Mouse (Mus musculus) liver (tissue): ENCODE measurements around the gene Inhbb.

ENCODE experiments used
- DNase-seq: peaks from one replicate; pipeline ENCODE4 v3.0.0-alpha.2; 2020; ENCODE audit warnings: mixed read lengths

Inhbb gene

DNA sequence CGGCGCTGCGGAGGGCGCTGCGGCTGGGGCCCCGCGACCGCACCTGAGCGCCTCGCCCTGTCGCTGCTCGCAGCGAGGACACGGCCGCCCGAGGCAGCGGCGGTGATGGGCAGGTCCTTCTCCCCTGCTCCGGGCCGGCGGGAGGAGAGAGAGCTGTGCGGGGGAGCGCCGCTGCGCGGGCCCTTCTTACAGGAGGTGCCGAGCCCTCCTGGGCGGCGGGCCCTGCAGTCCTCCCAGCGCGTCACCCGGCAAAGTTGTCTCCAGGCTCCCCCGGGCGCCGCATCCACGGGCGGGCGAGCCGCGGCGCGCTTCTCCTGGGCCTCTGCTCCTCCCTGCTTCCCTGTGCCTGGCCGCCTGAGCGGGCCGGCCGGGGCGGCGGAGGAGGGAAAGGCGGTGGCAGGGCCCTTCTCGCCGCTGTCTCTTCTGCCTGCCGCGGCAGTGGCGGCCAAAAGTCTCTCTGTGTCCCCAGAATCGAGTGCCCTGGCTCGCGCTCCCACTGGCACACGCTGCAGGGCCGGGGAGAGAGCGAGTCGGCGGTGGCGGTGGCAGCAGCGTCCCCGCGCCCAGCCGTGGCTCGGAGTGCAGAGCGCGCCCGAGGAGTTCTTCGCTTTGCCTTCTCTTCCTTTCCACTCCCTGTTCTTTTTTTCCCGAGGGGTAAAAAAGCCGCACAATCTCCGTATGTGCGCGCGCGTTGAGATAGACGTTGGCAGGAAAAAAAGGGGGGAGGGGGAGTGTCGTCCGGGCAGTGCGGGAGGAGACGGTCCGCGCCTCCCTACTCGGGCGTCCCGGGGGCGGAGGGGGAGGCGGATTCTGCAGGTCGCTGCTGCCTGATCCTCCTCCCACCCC, at the start of gene Inhbb:
Inhbb (minus strand) TSS at position 673 of the 846 bp plus-strand sequence.
- DNase-seq = peak; percentile 11

DNA sequence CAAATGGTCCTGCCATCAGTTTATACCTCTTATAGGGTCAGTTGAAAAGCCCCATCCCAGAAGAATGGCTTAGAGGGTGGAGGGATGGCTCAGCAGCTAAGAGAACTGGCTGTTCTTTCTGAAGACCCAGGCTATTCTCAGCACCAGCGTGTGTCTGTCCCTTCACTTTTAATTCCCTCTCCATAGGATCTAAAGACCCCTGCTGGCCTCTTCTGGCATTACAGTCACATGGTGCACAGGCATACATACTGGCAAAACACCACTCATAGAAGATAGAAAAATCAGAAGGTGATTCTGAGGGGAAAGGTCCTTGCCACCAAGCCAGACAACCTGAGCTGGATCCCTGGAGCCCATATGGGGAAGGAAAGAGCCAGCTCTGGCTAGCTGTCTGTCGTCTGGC, 41.3 kb upstream of the Inhbb start:
- DNase-seq = peak; percentile 58

DNA sequence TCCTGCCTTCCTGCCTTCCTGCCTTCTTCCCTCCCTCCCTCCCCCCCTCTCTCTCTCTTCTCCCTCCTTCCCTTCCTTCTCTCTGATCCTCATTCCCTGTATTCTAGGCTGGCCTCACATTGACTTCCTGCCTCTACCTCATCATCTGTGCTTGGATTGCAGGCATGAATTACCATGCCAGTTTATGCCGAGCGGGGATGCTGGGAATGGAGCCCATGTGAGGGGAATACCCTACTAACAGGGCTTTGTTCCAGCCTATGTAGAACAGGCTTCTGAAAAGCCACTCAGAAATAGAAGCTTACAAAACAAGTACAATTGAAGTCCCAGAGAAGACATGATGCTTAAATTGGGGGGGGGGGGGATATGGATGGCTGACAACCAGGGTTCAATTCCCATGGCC, 38.0 kb upstream of the Inhbb start:
- no peak for DNase-seq

DNA sequence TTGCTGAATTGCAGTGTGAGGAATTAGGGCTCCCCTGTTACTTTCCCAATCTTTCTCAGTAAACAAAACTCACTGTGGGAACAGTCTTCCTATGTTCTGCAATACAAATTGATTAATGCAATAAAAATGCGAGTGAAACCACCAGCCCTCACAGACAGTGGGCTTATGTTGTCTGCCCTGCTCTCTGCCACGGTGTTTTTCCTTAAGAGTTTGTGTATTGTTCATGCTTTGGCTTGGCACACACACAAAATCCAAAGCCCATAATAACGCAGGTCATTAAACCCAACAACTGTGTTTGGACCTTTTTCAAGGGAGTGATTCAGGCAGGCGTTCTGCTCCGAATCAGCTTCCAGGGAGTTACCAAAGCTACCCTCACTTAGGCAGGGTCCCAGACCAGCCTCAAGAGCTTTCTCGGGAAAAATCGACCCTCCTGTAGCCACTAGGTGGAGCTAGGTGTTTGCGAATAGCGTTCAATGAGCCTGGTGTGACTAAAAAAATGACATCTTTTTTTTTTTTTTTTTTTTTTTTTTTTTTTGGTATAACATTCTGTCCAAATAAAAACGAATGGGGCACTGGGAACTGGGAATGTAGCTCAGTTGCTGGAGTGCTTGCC, 36.1 kb upstream of the Inhbb start:
- peak; percentile 48 for DNase-seq

DNA sequence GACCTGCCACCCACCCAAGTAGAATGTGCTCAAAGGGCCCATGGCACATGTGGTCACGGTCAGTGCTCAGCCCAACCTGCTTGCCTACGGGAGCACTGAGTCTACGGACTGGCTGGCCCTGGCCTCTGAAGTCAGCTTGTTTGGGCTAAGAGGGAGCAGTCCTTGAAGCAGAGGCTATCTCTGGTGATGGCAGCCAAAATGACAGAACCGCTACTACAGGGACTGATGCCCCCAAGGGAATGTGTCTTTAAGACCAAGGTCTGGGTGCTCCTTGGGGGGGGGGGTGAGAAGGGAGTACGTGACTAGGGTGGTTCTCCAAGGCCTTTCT, 35.4 kb upstream of the Inhbb start:
- no peak for DNase-seq

DNA sequence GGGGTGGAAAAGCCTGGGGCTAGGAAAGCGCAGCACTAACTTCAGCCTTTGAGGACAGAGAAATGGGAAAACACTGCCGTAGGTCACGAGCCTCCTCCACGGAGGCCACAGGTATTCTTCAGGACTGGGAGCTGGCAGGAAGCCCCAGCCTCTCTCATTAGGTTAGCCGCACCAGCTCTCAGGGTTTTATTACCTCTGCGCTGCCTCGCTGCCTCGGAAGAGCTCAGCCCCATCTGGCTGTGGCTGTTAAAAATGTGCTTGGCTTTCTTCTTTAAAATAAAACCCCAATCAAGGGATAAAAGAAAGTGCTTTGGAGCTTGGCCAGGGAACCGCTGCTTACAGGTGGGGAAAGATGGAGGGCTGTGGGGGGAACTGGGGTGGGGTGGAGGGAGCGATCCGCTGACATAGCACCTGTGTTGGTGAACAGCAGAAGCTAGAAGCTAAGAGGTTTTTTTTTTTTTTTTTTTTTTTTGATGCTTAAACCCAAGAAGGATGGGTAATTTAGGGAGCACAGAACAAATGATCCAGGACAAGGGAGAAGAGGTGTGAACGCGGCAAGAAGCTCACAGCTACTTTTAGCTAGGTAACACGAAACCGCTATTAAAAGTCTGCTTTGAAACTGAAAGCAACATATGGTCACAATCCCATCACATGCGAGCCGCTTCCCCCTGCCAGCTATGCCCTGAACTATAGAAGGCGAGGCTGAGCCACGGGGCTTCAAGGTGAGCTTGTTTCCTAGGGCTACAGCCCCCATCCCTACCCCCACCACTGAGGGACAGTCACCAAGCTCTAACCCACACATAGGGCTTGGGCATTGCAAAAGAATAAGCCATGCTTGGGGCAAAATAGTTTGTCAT, 34.9 kb upstream of the Inhbb start:
- DNase-seq = no peak

DNA sequence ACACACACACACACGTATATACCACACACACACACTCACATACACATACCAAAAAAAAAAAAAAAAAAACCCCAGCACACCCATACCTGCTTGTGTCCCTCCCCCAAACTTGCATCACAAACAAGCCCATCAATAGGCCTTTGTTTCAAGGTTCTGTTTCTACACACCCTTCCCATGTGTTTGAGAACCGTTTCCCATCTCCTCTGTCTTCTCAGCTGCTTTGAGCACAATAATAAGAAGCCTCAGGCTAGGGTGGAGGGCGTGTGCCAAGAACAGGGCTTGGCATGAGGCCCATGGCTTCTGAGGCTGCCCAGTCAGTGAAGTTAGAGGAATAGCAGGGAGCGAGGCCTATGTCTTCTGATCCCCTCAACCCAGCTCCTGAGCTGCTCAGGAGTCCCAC, 31.7 kb upstream of the Inhbb start:
- DNase-seq = no peak

DNA sequence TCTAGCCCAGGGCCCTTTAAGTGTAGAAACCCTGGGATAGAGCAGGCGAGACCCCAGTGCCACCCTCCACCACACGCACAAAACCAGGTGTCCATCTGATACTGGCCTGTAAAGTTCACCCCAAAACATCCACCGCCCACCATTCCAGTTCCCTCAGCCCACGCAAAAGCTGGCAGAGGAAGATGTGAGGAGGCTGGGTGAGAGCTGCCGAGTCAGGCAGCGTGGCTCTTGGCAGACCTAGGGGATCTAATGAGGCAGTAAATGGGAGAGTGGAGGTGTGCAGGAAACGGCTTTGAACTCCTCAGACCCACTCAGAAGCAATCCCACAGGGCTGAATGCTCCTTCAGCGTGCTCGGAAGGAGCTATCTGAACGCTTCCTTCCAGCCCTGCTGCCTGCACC, 29.4 kb upstream of the Inhbb start:
- no peak for DNase-seq

DNA sequence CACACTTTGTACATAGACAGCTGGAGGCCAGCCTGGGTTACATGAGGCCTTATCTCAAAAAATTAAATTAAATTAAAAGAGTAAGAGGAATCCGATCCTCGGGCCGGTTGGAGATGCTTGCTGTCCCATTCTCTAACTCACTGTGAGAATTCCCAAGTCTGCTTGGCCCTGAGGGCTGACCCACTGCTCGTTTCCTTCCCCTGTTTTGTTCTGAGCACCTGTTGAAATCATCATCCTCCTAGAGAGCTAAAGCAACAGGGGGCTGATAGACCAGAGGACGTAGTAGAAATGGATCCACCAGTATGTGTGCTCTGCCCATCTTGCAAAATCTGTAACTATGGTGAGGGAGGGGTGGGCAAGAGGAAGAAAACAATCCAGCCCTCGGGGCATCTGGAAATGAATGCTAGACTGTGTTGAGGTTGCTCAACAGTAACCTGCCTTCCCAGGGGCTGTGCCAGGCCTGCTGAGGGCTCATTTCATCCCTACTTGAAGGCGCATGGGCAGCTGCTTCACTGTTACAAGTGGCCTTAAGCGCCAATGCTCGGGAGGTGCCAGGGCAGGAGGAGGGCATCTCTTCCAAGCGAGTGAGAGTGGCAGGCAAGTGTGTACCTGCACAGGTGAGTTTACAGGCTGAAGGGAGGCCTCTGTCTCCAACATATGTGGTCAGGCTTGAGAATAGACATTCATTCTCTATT, 28.8 kb upstream of the Inhbb start:
- no peak for DNase-seq

DNA sequence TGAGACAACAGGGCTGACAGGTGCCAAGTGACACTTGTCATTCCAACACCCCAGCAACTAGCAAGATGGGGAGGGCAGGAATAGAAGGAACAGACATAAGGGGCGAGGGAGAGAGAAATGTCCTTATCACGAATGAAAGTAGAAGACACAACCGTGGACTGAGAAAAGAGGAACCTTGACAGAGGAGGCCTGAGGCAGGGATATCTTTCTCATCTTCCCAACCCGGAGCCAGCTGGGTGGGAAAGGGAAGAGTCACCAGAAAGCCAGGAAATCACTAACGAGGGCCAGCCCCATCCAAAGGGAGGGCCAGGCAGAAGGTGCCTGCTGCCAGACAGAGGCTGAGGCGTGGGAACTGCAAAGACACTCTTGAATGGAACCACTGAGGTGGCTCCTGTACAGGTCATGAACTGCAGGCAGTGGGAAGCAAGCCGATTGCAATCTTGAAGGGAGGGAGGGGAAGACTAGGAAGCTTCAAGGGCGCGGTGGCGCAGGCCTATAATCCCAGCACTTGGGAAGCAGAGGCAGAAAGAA, 24.8 kb upstream of the Inhbb start:
- no peak for DNase-seq

DNA sequence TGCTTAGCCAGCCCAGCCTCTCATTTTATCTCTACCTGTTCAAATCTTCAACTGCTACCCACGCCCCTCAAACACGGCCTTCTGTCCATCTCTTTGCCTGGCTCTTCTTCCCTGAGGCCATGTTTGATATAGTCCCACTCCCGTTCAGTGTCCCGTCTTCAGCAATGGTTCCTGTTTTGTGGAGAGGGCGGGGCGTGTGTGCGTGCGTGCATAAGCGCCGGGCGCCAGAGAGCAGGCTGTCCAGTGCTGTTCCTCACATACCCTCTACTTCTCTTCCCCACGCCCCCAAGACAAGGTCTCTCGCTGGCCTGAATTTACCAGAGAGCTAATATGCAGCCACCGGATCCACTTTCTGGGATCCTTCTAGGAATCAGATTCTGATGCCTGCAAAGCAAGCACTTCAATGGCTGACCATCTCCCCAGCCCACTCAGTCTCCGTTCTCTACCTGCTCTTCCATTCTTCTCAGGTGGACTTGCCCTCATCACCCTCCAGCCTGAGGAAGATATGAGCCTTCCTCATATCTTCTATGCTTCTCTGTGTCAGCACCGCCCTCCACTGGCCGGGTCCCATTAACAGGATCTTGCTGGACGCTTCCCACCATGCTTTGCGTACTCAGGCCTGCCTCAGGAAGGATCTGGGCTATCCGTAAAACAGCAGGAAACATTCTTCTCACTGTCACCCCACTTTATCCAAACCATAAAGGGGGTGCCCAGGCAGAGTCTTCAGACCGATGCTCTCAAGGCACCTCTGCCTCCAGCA, 21.7 kb upstream of the Inhbb start:
- DNase-seq = no peak

DNA sequence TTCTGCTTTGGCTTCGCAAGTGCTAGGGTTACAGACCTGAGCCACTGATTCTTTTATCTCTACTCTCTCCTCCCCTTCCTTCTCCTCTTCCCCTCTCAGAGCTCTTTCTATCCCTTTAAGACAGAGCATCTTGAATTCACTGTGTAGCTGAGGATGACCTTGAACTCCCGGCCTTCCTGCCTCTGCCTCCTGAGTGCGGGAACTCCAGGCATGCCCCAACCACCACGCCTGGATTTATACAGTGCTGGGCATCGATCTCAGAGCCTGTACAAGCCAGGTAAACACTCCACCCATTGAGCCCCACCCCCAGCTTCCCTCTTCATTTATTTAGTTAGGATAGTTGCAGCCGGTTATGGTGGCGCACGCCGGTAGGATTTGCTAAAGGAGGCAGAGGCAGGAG, 20.9 kb upstream of the Inhbb start:
- DNase-seq = no peak

DNA sequence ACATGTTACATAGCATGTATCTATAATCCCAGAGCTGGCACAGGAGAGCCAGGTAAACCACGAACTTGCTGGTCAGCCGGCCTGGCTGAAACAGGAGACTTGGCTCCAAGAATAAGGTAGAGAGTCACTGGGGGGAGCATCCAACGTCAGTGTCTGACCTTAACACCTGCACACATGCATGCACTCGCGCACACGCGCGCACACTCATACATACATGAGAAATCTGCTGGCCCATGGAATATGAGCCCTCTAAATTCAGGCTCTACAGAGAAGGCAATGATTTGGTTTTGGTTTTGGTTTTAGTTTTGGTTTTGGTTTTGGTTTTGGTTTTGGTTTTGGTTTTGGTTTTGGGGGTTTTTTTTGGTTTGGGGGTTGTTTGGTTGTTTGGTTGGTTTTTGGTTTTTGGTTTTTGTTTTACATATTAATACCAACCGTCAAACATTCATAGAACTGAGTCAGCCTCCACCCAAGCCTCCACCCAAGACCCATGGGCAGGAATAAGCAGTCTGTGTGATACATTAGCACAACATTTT, 16.1 kb upstream of the Inhbb start:
- DNase-seq = no peak

DNA sequence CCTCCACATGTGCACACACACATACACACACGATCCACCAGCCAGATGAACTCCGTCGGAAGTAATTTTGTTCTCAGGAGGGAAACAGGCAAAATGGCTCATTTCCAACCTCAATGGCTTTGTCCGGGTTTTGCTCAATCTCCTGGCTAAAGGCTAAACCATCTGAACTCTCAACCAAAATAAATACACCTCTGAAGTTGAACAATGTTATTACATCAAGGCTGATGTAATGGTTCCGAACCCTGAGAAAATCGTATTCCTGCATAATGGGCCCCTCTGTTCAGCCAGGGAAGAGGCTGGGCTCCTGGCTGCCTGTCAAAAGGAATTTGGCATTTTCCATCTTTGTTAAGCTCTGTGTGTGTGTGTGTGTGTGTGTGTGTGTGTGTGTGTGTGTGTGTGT, 15.4 kb upstream of the Inhbb start:
- no peak for DNase-seq

DNA sequence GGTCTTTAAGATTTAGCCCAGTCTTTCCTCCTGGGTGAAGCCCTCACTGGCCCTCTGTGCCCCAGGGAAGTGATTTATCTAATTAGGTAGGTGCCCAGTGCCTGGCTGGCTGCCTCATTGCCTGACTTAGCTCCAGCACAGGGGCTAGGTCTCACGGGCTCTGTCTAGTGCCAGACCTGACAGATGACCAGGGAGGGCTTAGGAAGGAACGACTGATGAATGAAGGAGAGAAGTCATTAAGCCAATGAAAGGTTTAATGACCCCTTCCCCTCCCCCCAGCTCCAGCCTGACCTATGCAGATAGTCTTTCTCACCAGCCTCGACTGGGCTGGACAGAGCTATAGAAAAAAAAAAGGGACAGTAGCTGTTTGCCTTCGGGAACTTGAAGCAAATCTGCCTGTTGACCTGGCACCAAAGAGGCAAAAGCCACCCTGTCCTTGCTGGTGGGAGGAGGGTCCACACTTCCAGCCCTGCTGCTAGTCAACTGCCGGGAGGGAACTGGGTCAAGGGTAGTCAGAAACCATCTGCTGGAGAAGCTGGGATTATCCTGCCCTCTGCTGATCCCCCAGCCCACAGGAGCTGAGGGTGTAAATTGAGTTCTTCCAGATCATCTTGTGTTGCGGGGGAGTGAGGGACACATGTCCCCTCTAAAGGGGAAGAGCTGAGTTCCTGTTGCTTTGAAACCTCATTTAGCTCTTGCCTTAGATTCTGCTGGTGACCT, 2.3 kb upstream of the Inhbb start:
- DNase-seq = no peak

DNA sequence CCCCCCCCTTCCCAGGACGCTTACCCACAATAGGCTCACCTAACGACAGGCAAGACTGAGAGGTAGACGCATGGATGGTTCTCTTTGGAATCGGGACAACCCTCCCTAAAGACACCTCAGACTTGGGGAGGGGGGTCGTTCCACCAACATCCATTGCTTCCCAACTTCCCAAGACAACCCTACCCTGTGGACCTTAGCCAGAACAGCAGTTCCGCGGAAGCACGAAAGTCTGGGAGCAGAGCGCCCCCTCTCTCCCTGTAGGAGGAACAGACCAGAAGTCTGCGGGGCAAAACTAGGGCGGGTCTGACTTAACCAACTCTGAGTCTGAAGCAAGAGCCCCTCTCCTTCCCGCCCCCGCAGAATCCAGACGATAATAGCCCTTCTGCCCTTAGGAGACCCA, 1.5 kb upstream of the Inhbb start:
- peak; percentile 24 for DNase-seq

DNA sequence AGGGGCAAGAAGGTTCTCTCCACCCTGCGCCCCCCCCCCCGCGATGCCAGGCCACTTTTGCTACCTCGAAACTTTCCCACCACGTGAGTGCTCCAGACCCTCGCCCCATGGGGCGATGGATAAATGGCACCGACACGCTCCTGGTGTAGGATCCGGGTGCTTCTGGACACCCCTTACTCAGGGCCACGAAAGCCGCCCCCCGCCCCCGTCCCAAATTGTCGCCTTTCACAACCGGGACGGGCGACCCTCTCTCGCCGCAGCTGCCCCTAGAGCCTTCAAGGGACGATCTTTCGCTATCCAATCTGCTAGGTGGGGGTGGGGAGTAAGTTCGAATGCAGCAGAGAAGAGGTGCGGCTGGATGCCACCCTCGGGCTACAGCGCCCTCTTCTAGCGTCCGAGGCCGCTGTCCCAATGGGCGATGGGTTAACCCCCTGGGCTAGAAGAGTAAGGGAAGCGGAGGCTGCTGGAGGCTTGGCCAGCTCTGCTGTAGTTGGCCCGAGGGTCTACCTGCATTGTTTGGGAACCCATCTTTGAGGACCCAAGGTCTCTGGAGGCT, 490 bp upstream of the Inhbb start:
- DNase-seq = no peak

DNA sequence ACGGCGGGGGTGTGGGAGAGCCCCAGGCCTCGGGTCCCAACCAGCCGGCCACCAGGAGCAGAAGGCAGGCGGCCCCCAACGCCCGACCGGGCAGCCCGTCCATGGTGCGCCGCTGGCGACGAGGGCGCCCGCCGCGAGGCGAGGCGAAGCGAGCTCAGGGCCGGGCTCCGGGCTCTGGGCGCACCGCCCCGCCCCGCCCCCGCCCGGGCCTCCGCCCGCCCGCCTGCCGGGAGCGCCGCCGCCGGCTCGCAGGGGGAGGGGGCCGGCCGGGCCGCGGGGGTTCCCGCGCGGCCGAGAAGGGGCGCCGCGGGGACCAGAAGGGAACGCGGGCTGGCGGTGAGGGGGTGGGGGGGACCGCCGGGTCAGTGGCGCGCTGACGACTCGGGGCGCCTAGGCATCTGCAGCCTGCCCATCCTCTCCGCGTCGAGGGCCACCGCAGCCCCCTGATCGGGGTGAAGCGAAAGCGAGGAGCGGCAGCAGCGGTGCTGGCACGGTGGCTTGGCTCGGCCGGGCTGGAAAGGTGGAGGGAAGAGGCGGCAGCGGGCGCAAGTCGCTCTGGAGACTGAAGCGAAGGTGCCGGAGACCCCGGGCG, 968 bp downstream of the Inhbb start:
- DNase-seq = peak; percentile 27

DNA sequence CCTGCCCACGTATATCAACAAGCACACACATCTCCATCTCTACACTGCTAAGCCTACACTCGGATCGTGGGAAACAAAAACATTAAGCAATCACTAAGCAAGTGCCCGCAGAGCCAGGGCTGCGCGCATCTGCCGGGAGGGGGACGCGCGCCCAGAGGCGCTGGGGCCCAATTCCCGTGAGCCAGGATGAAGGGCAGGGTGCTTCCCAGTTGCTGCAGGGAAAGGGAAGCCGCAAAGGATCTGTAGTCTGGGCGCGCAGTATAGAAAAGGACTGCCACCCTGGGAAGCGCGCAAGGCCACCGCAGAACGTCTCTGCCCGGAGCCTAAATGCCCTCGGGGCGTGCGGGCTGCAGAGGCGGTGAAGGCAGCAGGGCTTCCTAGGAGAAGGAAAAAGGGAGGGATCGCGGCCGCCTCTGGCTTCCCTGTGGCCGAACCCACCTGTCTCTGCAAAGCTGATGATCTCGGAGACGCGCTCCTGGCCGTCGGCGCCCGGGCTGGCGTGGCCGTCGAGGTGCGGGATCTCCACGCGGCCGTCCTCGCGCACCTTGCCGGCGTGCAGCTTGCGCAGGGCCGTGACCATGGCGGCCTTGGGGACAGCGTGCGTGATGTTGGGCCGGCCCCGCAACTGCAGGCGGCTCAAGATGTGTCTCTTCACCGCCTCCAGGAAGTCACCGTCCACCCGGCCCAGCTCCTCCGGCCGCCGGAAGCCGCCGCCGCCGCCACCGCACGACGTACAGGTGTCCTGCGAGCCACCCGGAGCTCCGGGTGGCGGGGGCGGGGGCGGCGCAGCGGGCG, 1.7 kb downstream of the Inhbb start:
- no peak for DNase-seq
